Mouse (Mus musculus) small intestine, adult 2 months (tissue): ENCODE measurements at regions not wholly inside any gene's neighbourhood (a gene's known extent, or its start where the extent isn't known, plus 50 kb on each side); places are given as distances from the start of the nearest gene placed in this dataset.

ENCODE experiments used
- H3K27ac ChIP-seq: fragments of 200-500 bp; 2 replicates; pipeline ENCODE4 v1.5.1; 2012; ENCODE audit warnings: low read depth, low read length, control low read depth, inconsistent platforms; ENCODE audit not compliant: insufficient read depth
- H3K27me3 ChIP-seq: fragments of 200-500 bp; 2 replicates; pipeline ENCODE4 v1.6.1; 2012; ENCODE audit warnings: mild to moderate bottlenecking, moderate library complexity, low read length, inconsistent platforms; ENCODE audit not compliant: control insufficient read depth, insufficient read depth
- H3K36me3 ChIP-seq: fragments of 200-500 bp; 2 replicates; pipeline ENCODE4 v1.6.1; 2012; ENCODE audit warnings: mild to moderate bottlenecking, low read length, control low read depth, inconsistent platforms; ENCODE audit not compliant: control insufficient read depth, insufficient read depth
- H3K4me1 ChIP-seq: fragments of 200-500 bp; 2 replicates; pipeline ENCODE4 v1.6.1; 2012; ENCODE audit warnings: low read length, inconsistent platforms, mixed read lengths; ENCODE audit not compliant: control insufficient read depth, insufficient read depth, insufficient read length
- H3K4me3 ChIP-seq: fragments of 200-500 bp; 2 replicates; pipeline ENCODE4 v1.5.1; 2012; ENCODE audit warnings: low read depth, mild to moderate bottlenecking, control low read depth, inconsistent platforms, low read length, moderate library complexity
- CTCF ChIP-seq: fragments of 200-500 bp; IDR thresholded peaks from 2 replicates; pipeline ENCODE4 v1.5.1; 2012; ENCODE audit warnings: low read depth, mild to moderate bottlenecking, control low read depth, inconsistent platforms, low read length, moderate library complexity, mixed read lengths; ENCODE audit not compliant: insufficient replicate concordance, insufficient read length; ENCODE audit errors: extremely low read depth
- POLR2A ChIP-seq: fragments of 200-500 bp; IDR thresholded peaks from 2 replicates; pipeline ENCODE4 v1.6.1; 2012; ENCODE audit warnings: low read depth, mild to moderate bottlenecking, control low read depth, inconsistent platforms, low read length, moderate library complexity
- WGBS: fragments of 180-500 bp; shearing (Covaris S2); methylation state at CpG from one replicate; pipeline ENCODE4 v1.1.7; 2018; 5-methylcytosine and 5-hydroxymethylcytosine counted together

DNA sequence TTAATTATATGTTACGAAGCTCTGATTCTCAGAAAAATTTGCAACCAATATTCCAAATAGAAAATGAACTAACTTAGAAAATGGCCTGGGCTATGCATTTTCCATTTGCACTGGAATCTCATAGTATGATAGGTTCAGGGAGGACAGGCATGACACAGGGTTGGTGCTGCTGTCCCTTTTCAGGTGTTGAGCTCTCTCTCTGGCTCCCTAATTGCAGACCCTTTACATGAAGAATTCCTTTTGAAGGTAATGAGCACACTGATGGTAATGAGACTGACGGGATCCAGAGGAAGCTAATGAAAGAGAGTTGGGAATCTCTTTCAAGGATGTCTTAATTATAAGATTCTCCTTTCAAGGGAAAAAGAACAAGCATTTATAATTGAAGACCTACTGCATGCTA is 87.6 kb downstream of the Serpinb8 start:
- Histone ChIP-seq H3K27ac (no peak overlapping the region), H3K36me3 (no peaks in the 10 kb centered on the region), H3K27me3 (no peaks in the 10 kb centered on the region), H3K4me3 (no peak overlapping the region), H3K4me1 (no peaks in the 10 kb centered on the region)
- 87% methylated on average over 2 of the region's 2 CpGs for WGBS
- TF ChIP-seq CTCF = no peak
- TF ChIP-seq POLR2A = no peak

DNA sequence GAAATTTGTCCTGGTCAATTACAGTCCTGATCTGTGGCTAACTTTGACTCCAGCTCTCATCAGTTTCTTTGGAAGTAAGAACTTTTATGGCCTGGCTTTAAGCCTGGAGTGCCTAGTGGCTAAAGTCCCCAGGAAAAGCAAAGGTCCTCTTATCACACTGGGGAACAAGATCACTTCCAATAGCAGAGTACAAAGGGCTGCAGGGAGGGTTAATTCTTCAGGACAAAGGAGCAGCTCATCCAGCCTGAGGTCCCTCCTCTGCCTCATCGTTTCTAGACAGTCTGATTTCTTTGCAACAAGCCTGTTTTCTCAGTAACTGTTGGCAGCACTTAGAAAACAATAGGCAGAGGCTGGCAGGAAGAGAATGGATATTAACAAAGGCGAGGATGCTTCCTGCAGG is 107.1 kb downstream of the Serpinb8 start:
- Histone ChIP-seq H3K27me3 (no peaks in the 10 kb centered on the region), H3K4me1 (peaks cover 2% of the 10 kb centered on the region; the same call in 1 of the 2 replicates), H3K27ac (peak overlapping the region; percentile 37; the same call in 1 of the 2 replicates), H3K36me3 (no peaks in the 10 kb centered on the region), H3K4me3 (no peak overlapping the region)
- 21% methylated on average over 2 of the region's 2 CpGs for WGBS
- no peak for TF ChIP-seq CTCF
- no peak for TF ChIP-seq POLR2A

DNA sequence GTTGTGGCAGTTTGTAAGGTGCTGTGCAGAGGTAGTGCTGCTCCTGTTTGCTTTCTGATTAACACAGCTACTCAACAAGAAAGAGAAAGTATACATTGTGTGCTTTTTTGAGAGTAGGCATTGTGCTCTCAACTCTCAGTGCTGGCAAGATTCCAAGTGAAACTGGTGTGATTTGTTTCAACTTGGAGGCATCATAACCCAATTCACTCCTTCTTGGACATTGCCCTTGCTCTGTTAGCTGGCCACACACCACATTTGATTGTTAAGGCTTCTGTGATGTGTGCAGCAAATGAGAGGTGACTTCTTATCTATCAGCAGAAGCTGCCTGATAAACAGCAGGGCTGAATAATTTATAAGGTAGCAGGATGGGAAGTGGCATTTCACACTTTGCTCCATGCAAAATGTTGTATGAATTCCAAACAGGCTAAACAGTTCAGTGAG is 116.3 kb downstream of the Serpinb8 start:
- no peaks in the 10 kb centered on the region for H3K4me1 ChIP-seq
- no peak overlapping the region for H3K4me3 ChIP-seq
- no peak overlapping the region for H3K27ac ChIP-seq
- no peaks in the 10 kb centered on the region for H3K36me3 ChIP-seq
- H3K27me3 ChIP-seq = no peaks in the 10 kb centered on the region
- TF ChIP-seq CTCF (no peak), POLR2A (no peak)

DNA sequence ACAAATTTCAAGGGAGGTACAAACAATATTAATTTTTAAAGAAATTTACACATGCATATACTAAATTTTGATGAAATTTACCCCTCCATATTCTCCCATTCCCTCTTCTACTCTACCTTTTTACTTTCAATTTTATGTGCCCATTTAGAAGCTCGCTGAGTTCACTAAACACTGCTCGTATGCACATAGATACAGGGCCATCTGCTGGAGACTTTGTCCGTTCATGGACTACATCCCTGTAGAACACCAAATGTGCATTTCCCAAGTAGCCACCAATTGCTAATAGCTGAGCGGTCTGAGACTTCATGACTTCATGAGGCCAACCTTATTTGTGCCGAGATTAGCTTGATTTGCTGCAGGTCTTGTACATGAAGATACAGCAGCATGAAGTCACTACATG is 118.8 kb downstream of the Serpinb8 start:
- Histone ChIP-seq H3K4me1 (no peaks in the 10 kb centered on the region), H3K27me3 (no peaks in the 10 kb centered on the region), H3K4me3 (no peak overlapping the region), H3K27ac (no peak overlapping the region), H3K36me3 (no peaks in the 10 kb centered on the region)
- TF ChIP-seq POLR2A (no peak), CTCF (no peak)
- 88% methylated on average over 5 of the region's 5 CpGs for WGBS

DNA sequence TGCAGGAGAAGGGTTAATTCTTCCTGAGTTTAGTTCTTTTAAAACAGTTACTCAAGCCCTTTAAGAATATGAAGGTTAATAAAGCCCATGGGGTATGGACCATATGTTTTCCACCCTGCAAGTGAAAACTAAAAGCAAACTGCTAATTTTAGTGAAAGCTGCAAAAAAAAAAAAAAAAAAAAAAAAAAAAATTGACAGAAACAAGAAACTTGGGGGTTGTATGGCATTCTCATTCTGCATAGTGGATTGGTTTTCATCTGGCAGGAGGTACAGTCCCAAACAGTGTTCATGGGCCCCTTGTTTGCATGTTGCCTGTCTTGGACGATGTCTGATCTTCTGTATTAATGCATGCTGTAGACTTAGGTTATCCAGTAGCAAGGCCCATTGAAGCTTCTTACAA is 125.1 kb downstream of the Serpinb8 start:
- Histone ChIP-seq H3K4me3 (no peak overlapping the region), H3K27me3 (no peaks in the 10 kb centered on the region), H3K36me3 (no peaks in the 10 kb centered on the region), H3K4me1 (no peaks in the 10 kb centered on the region), H3K27ac (no peak overlapping the region)
- TF ChIP-seq CTCF (no peak), POLR2A (no peak)
- 88% methylated on average over 1 of the region's 1 CpGs for WGBS

DNA sequence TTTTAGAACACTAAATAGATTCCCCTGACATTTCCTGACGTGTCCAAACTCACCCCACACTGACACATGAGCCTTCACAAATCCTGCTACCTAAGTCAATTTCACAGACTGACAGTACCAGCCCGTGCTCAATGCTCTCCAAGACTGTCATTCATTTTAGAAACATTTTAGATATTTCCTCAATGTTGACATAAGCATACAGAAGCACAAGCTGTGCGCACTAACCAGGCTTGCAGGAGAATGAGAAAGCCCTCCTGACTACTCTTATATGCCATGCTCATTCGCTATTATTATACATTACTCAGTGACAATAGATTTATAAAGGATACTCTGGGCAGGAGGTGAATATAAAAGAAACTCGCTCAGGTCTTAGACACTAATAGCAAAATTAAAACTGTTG is 129.5 kb downstream of the Serpinb8 start:
- 72% methylated on average over 5 of the region's 5 CpGs for WGBS

DNA sequence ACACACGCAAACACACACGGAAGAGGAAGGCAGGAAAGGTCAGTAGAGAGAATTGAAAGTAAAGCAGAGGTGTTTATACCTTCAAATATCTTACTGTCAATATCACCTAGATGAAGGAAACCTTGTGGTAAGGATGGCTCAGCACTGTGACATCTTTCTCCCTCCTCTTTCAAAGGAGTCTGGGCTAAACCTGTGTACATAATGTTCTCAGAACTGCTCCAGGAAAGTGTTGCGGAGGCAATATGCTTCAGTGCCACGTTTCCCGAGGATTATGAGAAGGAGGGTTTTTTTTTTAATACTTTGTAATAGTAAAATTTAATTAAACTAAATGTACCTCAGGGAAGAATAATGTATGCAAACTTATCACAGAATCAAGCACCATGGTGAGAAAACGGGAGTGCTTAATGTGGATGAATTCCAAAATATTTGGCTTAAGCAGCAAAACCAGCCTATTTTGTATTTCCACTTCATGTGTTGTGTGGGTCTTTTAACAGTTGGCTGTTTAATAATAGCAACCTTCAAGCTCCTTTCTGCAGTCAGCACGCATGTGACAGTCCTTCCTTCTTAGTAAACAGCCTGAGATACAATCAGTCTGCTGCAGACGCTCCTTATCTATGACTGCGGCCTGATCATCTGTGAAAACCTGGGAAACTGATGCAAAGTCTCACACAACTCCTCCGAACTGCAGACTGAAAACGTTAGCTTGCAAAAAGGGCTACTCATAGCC is 138.5 kb downstream of the Serpinb8 start:
- 64% methylated on average over 11 of the region's 11 CpGs for WGBS
- no peaks in the 10 kb centered on the region for H3K36me3 ChIP-seq
- TF ChIP-seq CTCF = no peak
- TF ChIP-seq POLR2A = no peak
- no peak overlapping the region for H3K27ac ChIP-seq
- H3K27me3 ChIP-seq = no peaks in the 10 kb centered on the region
- H3K4me3 ChIP-seq = no peak overlapping the region
- no peaks in the 10 kb centered on the region for H3K4me1 ChIP-seq

More for the DNA sequence above, 129.5 kb downstream of the Serpinb8 start:
- H3K27me3 ChIP-seq = no peaks in the 10 kb centered on the region
- H3K27ac ChIP-seq = no peak overlapping the region
- H3K4me3 ChIP-seq = no peak overlapping the region
- no peaks in the 10 kb centered on the region for H3K4me1 ChIP-seq
- no peaks in the 10 kb centered on the region for H3K36me3 ChIP-seq
- TF ChIP-seq CTCF (no peak), POLR2A (no peak)
